Mouse (Mus musculus): ENCODE data around the gene Serpinc1. TPM values are rescaled to one million over a fixed set of nuclear protein-coding genes. Genes with fewer than 3 reads are reported as not detected.

Gene Serpinc1
- polyA plus RNA-seq, 1 experiment from 2014 or later: 1.7 TPM

DNA sequence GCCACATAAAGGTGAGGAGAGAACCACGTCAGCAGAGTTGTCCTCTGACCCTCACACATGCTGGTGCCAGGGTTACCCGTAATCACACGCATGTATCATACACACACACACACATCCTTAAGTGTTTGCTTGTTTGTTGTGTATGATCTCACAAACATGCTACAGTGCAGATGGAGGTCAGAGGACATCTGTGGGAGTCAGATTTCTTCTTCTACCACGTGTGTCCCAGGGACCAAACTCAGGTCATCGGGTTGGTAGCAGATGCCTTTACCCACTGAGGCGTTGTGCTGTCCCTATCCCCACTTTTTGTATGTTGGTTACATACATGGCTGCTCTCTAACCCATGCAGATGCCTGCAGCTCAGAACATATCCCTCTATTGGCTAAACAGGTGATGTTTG is 7.1 kb downstream of the Serpinc1 start:
- H3K27me3 ChIP-seq (replicated peaks; ENCODE audit: insufficient read depth, low read length): no peaks in the 10 kb centered on the region
- H3K27ac ChIP-seq (ENCODE audit: low read length): no peak overlapping the region
- ATAC-seq (no peak), DNase-seq (ENCODE audit: low spot score) (no peak)
- 76% methylated on average over 6 of the region's 6 CpGs for WGBS
- TF ChIP-seq CTCF (IDR thresholded peaks at IDR 0.05) (no peak), EP300 (IDR thresholded peaks at IDR 0.05) (no peak)
- H3K4me1 ChIP-seq (ENCODE audit: insufficient read depth, low read depth, low read length): no peaks in the 10 kb centered on the region; the same call in 1 of the 2 replicates
- H3K4me3 ChIP-seq (ENCODE audit: low read depth, low read length): no peak overlapping the region
- H3K9me3 ChIP-seq (ENCODE audit: low read length): no peaks in the 10 kb centered on the region
- H3K9ac ChIP-seq (replicated peaks; ENCODE audit: low read depth): no peak overlapping the region
- H3K36me3 ChIP-seq (ENCODE audit: insufficient read depth, low read length): no peaks in the 10 kb centered on the region
- H3K4me2 ChIP-seq (replicated peaks; ENCODE audit: low read depth, low read length): no peak overlapping the region

GRCm38 (mm10) chr1:160986881-160987635 is 8.7 kb downstream of the Serpinc1 start:
- H3K4me3 ChIP-seq (ENCODE audit: low read depth, low read length): no peak overlapping the region
- no peaks in the 10 kb centered on the region; the same call in 1 of the 2 replicates for H3K4me1 ChIP-seq (ENCODE audit: insufficient read depth, low read depth, low read length)
- WGBS: 72% methylated on average over 17 of the region's 17 CpGs
- no peak overlapping the region for H3K4me2 ChIP-seq (replicated peaks; ENCODE audit: low read depth, low read length)
- no peak overlapping the region for H3K27ac ChIP-seq (ENCODE audit: low read length)
- DNase-seq (ENCODE audit: low spot score) (no peak), ATAC-seq (no peak)
- no peaks in the 10 kb centered on the region for H3K36me3 ChIP-seq (ENCODE audit: insufficient read depth, low read length)
- TF ChIP-seq CTCF (IDR thresholded peaks at IDR 0.05): no peak
- no peak for TF ChIP-seq EP300 (IDR thresholded peaks at IDR 0.05)
- H3K9ac ChIP-seq (replicated peaks; ENCODE audit: low read depth): no peak overlapping the region
- H3K27me3 ChIP-seq (replicated peaks; ENCODE audit: insufficient read depth, low read length): no peaks in the 10 kb centered on the region
- no peaks in the 10 kb centered on the region for H3K9me3 ChIP-seq (ENCODE audit: low read length)

DNA sequence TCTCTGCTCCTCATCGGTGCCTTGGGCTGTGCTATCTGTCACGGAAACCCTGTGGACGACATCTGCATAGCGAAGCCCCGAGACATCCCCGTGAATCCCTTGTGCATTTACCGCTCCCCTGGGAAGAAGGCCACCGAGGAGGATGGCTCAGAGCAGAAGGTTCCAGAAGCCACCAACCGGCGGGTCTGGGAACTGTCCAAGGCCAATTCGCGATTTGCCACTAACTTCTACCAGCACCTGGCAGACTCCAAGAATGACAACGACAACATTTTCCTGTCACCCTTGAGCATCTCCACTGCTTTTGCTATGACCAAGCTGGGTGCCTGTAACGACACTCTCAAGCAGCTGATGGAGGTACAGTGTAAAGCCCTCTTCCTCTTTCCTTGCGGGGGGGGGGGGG is 11.0 kb downstream of the Serpinc1 start:
- 78% methylated on average over 14 of the region's 15 CpGs for WGBS
- Histone ChIP-seq H3K27me3 (replicated peaks; ENCODE audit: insufficient read depth, low read length) (no peaks in the 10 kb centered on the region), H3K4me3 (ENCODE audit: low read depth, low read length) (no peak overlapping the region), H3K9me3 (ENCODE audit: low read length) (no peaks in the 10 kb centered on the region), H3K4me1 (ENCODE audit: insufficient read depth, low read depth, low read length) (no peaks in the 10 kb centered on the region), H3K4me2 (replicated peaks; ENCODE audit: low read depth, low read length) (no peak overlapping the region), H3K27ac (ENCODE audit: low read length) (no peak overlapping the region), H3K9ac (replicated peaks; ENCODE audit: low read depth) (no peak overlapping the region), H3K36me3 (ENCODE audit: insufficient read depth, low read length) (no peaks in the 10 kb centered on the region)
- no peak for ATAC-seq
- DNase-seq (ENCODE audit: low spot score): no peak
- TF ChIP-seq EP300 (IDR thresholded peaks at IDR 0.05): no peak
- no peak for TF ChIP-seq CTCF (IDR thresholded peaks at IDR 0.05)

DNA sequence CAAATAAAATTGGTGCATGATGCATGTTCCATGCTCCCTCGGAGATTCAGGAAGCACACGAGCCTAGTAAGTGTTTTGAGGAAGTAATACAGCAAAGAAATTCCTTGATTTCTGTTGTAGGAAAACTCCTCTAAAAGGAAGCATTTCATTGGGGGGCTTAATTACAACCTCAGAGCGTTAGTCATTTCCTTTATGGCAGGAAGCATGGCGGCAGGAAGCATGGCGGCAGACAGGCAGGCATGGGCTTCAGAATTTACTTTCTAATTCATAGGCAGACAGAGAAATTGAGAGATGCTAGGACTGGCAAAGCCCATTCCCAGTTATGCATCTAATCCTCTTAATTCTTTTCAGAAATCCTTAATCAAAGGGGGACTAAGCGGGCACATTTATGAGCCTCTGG is 15.5 kb downstream of the Serpinc1 start:
- TF ChIP-seq EP300 (IDR thresholded peaks at IDR 0.05) (no peak), CTCF (IDR thresholded peaks at IDR 0.05) (no peak)
- no peaks in the 10 kb centered on the region for H3K9me3 ChIP-seq (ENCODE audit: low read length)
- H3K9ac ChIP-seq (replicated peaks; ENCODE audit: low read depth): no peak overlapping the region
- H3K27ac ChIP-seq (ENCODE audit: low read length): no peak overlapping the region
- ATAC-seq: no peak
- no peak for DNase-seq (ENCODE audit: low spot score)
- H3K4me2 ChIP-seq (replicated peaks; ENCODE audit: low read depth, low read length): no peak overlapping the region
- H3K27me3 ChIP-seq (replicated peaks; ENCODE audit: insufficient read depth, low read length): no peaks in the 10 kb centered on the region
- H3K4me3 ChIP-seq (ENCODE audit: low read depth, low read length): no peak overlapping the region
- H3K4me1 ChIP-seq (ENCODE audit: insufficient read depth, low read depth, low read length): no peaks in the 10 kb centered on the region
- H3K36me3 ChIP-seq (ENCODE audit: insufficient read depth, low read length): no peaks in the 10 kb centered on the region
- 73% methylated on average over 6 of the region's 6 CpGs for WGBS

- TF ChIP-seq CTCF (IDR thresholded peaks at IDR 0.05): 0 out of 2 replicates have a peak, but pooled peaks have one; percentile 5
- TF ChIP-seq EP300 (IDR thresholded peaks at IDR 0.05): no peak
- Histone ChIP-seq H3K36me3 (ENCODE audit: insufficient read depth, low read length) (no peaks in the 10 kb centered on the region), H3K27ac (ENCODE audit: low read length) (no peak overlapping the region), H3K4me3 (ENCODE audit: low read depth, low read length) (no peak overlapping the region), H3K9ac (replicated peaks; ENCODE audit: low read depth) (no peak overlapping the region), H3K4me1 (ENCODE audit: insufficient read depth, low read depth, low read length) (no peaks in the 10 kb centered on the region), H3K4me2 (replicated peaks; ENCODE audit: low read depth, low read length) (no peak overlapping the region), H3K9me3 (ENCODE audit: low read length) (no peaks in the 10 kb centered on the region), H3K27me3 (replicated peaks; ENCODE audit: insufficient read depth, low read length) (no peaks in the 10 kb centered on the region)
- WGBS: 70% methylated on average over 4 of the region's 4 CpGs
- DNase-seq (ENCODE audit: low spot score) (no peak), ATAC-seq (no peak)
These were observed 26.6 kb downstream of the Serpinc1 start for GRCm38 (mm10) chr1:161004942-161005341.

- Histone ChIP-seq H3K9ac (replicated peaks; ENCODE audit: low read depth) (no peak overlapping the region), H3K36me3 (ENCODE audit: insufficient read depth, low read length) (0 out of 2 replicates have a peak, but pooled peaks cover 5% of the 10 kb centered on the region), H3K9me3 (ENCODE audit: low read length) (no peaks in the 10 kb centered on the region), H3K27ac (ENCODE audit: low read length) (no peak overlapping the region), H3K4me2 (replicated peaks; ENCODE audit: low read depth, low read length) (no peak overlapping the region), H3K27me3 (replicated peaks; ENCODE audit: insufficient read depth, low read length) (no peaks in the 10 kb centered on the region), H3K4me1 (ENCODE audit: insufficient read depth, low read depth, low read length) (no peaks in the 10 kb centered on the region), H3K4me3 (ENCODE audit: low read depth, low read length) (no peak overlapping the region)
- ATAC-seq (no peak), DNase-seq (ENCODE audit: low spot score) (no peak)
- 52% methylated on average over 3 of the region's 3 CpGs for WGBS
- TF ChIP-seq EP300 (IDR thresholded peaks at IDR 0.05) (no peak), CTCF (IDR thresholded peaks at IDR 0.05) (no peak)
These were observed 27.1 kb downstream of the Serpinc1 start for GRCm38 (mm10) chr1:161005526-161005925.

All from lung, postnatal 0 days (tissue).